Mouse (Mus musculus) neural tube, embryonic 14.5 days (tissue): ENCODE results near the gene Gm14214. TPM values are rescaled to one million over a fixed set of nuclear protein-coding genes. Genes with fewer than 3 reads are reported as not detected.

Source experiments
- ATAC-seq: fragments of 200-750 bp; cut with Nextera tagmentation; 2 replicates; pipeline ENCODE4 v1.8.0; 2017; ENCODE audit warnings: low read depth, mild to moderate bottlenecking, moderate TSS enrichment, moderate library complexity
- H3K27ac ChIP-seq: fragments of 300-500 bp; sonication (generic); 2 replicates; pipeline ENCODE4 v1.5.1; 2014; ENCODE audit warnings: low read depth, mild to moderate bottlenecking, control low read depth, low read length, moderate library complexity, mixed read lengths
- H3K27me3 ChIP-seq: fragments of 300-500 bp; sonication (generic); 2 replicates; pipeline ENCODE4 v1.6.1; 2014; ENCODE audit warnings: low read length; ENCODE audit not compliant: control insufficient read depth, insufficient read depth
- H3K36me3 ChIP-seq: fragments of 300-500 bp; sonication (generic); 2 replicates; pipeline ENCODE4 v1.6.1; 2014; ENCODE audit warnings: low read length, mixed read lengths; ENCODE audit not compliant: control insufficient read depth, insufficient read depth
- H3K4me1 ChIP-seq: fragments of 300-500 bp; sonication (generic); 2 replicates; pipeline ENCODE4 v1.6.1; 2014; ENCODE audit warnings: low read length; ENCODE audit not compliant: control insufficient read depth, insufficient read depth
- H3K4me2 ChIP-seq: fragments of 300-500 bp; sonication (generic); 2 replicates; pipeline ENCODE4 v1.6.1; 2014; ENCODE audit warnings: mild to moderate bottlenecking, low read depth, low read length, control low read depth
- H3K4me3 ChIP-seq: fragments of 300-500 bp; sonication (generic); 2 replicates; pipeline ENCODE4 v1.5.1; 2014; ENCODE audit warnings: low read depth, low read length, control low read depth, mixed read lengths
- H3K9ac ChIP-seq: fragments of 300-500 bp; sonication (generic); replicated peaks from 2 replicates; pipeline ENCODE4 v1.6.1; 2014; ENCODE audit warnings: low read depth, mild to moderate bottlenecking, control low read depth, low read length, mixed read lengths
- H3K9me3 ChIP-seq: fragments of 300-500 bp; sonication (generic); 2 replicates; pipeline ENCODE4 v1.6.1; 2016; ENCODE audit warnings: low read length; ENCODE audit not compliant: control insufficient read depth
- WGBS: fragments of 180-500 bp; shearing (Covaris S2); extraction: QIAGEN DNeasy Blood & Tissue Kit; methylation state at CpG from one replicate; pipeline ENCODE4 v1.1.7; 2014; 5-methylcytosine and 5-hydroxymethylcytosine counted together
- polyA plus RNA-seq: library from polyadenylated mRNA; unstranded; fragments of >200 nt; fragmentation: Nextera tagmentation; extraction: Ambion mirVana; gene quantifications from 2 replicates; pipeline ENCODE4 v1.2.1, GENCODE M21; 2014

Gm14214 gene
- polyA plus RNA-seq, 1 experiment from 2014 or later, result not detected

- no peaks in the 10 kb centered on the region for H3K9me3 ChIP-seq
- H3K27me3 ChIP-seq, result no peaks in the 10 kb centered on the region
- no peaks in the 10 kb centered on the region for H3K36me3 ChIP-seq
- WGBS, result 76% methylated on average over 3 of the region's 3 CpGs
- no peaks in the 10 kb centered on the region for H3K4me1 ChIP-seq
- no peak overlapping the region for H3K4me3 ChIP-seq
- H3K4me2 ChIP-seq, result no peak overlapping the region
- no peak for ATAC-seq
- H3K9ac ChIP-seq, result no peak overlapping the region
- H3K27ac ChIP-seq, result no peak overlapping the region
Observed at GRCm38 (mm10) chr2:154763226-154763625, 6.6 kb downstream of the Gm14214 start.

- Histone ChIP-seq H3K36me3 (no peaks in the 10 kb centered on the region), H3K27me3 (no peaks in the 10 kb centered on the region), H3K9ac (no peak overlapping the region), H3K27ac (no peak overlapping the region), H3K4me1 (no peaks in the 10 kb centered on the region), H3K9me3 (no peaks in the 10 kb centered on the region), H3K4me3 (no peak overlapping the region), H3K4me2 (no peak overlapping the region)
- WGBS, result 87% methylated on average over 1 of the region's 1 CpGs
- no peak for ATAC-seq
Observed at GRCm38 (mm10) chr2:154758454-154758853, 11.4 kb downstream of the Gm14214 start.

GRCm38 (mm10) chr2:154757691-154758090 lies 12.1 kb downstream of the Gm14214 start:
- Histone ChIP-seq H3K4me3 (no peak overlapping the region), H3K4me2 (no peak overlapping the region), H3K36me3 (no peaks in the 10 kb centered on the region), H3K9ac (no peak overlapping the region), H3K27ac (no peak overlapping the region), H3K4me1 (no peaks in the 10 kb centered on the region), H3K27me3 (no peaks in the 10 kb centered on the region), H3K9me3 (no peaks in the 10 kb centered on the region)
- 52% methylated on average over 5 of the region's 5 CpGs for WGBS
- no peak for ATAC-seq

- no peak overlapping the region for H3K27ac ChIP-seq
- 66% methylated on average over 6 of the region's 6 CpGs for WGBS
- no peak overlapping the region for H3K9ac ChIP-seq
Observed at GRCm38 (mm10) chr2:154755791-154756190, 14.0 kb downstream of the Gm14214 start.

GRCm38 (mm10) chr2:154754068-154754560 lies 15.7 kb downstream of the Gm14214 start:
- no peaks in the 10 kb centered on the region for H3K9me3 ChIP-seq
- no peak overlapping the region for H3K4me2 ChIP-seq
- no peak overlapping the region for H3K9ac ChIP-seq
- no peak for ATAC-seq
- no peak overlapping the region for H3K4me3 ChIP-seq
- WGBS, result 91% methylated on average over 2 of the region's 2 CpGs
- peaks cover 11% of the 10 kb centered on the region for H3K4me1 ChIP-seq
- no peaks in the 10 kb centered on the region for H3K36me3 ChIP-seq
- H3K27ac ChIP-seq, result no peak overlapping the region
- H3K27me3 ChIP-seq, result no peaks in the 10 kb centered on the region

More at GRCm38 (mm10) chr2:154755791-154756190, 14.0 kb downstream of the Gm14214 start:
- ATAC-seq, result no peak
- H3K4me2 ChIP-seq, result no peak overlapping the region
- H3K27me3 ChIP-seq, result no peaks in the 10 kb centered on the region
- H3K4me3 ChIP-seq, result no peak overlapping the region
- no peaks in the 10 kb centered on the region for H3K9me3 ChIP-seq
- H3K36me3 ChIP-seq, result no peaks in the 10 kb centered on the region
- H3K4me1 ChIP-seq, result no peaks in the 10 kb centered on the region

GRCm38 (mm10) chr2:154751924-154752323 lies 17.9 kb downstream of the Gm14214 start:
- H3K4me2 ChIP-seq, result no peak overlapping the region
- H3K36me3 ChIP-seq, result no peaks in the 10 kb centered on the region
- no peak overlapping the region for H3K9ac ChIP-seq
- no peaks in the 10 kb centered on the region for H3K27me3 ChIP-seq
- H3K9me3 ChIP-seq, result no peaks in the 10 kb centered on the region
- H3K4me3 ChIP-seq, result no peak overlapping the region
- 49% methylated on average over 8 of the region's 8 CpGs for WGBS
- H3K4me1 ChIP-seq, result peaks cover 15% of the 10 kb centered on the region
- no peak overlapping the region for H3K27ac ChIP-seq
- no peak for ATAC-seq

- peak overlapping the region; percentile 21; the same call in 1 of the 2 replicates for H3K9ac ChIP-seq
- H3K27ac ChIP-seq, result peak overlapping the region; percentile 62
- ATAC-seq, result peak; percentile 87
- H3K27me3 ChIP-seq, result no peaks in the 10 kb centered on the region
- no peak overlapping the region for H3K4me3 ChIP-seq
- WGBS, result 34% methylated on average over 23 of the region's 23 CpGs
- H3K9me3 ChIP-seq, result no peaks in the 10 kb centered on the region
- H3K4me2 ChIP-seq, result peak overlapping the region; percentile 11; the same call in 1 of the 2 replicates
- H3K36me3 ChIP-seq, result no peaks in the 10 kb centered on the region
- H3K4me1 ChIP-seq, result peaks cover 15% of the 10 kb centered on the region
Observed at GRCm38 (mm10) chr2:154749046-154750036, 20.5 kb downstream of the Gm14214 start.

GRCm38 (mm10) chr2:154748383-154748782 lies 21.4 kb downstream of the Gm14214 start:
- Histone ChIP-seq H3K27ac (peak overlapping the region; percentile 62; the same call in 1 of the 2 replicates), H3K4me2 (no peak overlapping the region), H3K36me3 (no peaks in the 10 kb centered on the region), H3K4me1 (peaks cover 15% of the 10 kb centered on the region), H3K9ac (no peak overlapping the region), H3K9me3 (no peaks in the 10 kb centered on the region), H3K27me3 (no peaks in the 10 kb centered on the region), H3K4me3 (no peak overlapping the region)
- no peak for ATAC-seq
- 87% methylated on average over 2 of the region's 2 CpGs for WGBS

GRCm38 (mm10) chr2:154743915-154744314 lies 25.9 kb downstream of the Gm14214 start:
- no peaks in the 10 kb centered on the region for H3K36me3 ChIP-seq
- H3K4me3 ChIP-seq, result no peak overlapping the region
- 74% methylated on average over 4 of the region's 4 CpGs for WGBS
- no peaks in the 10 kb centered on the region; the same call in 1 of the 2 replicates for H3K9me3 ChIP-seq
- ATAC-seq, result no peak
- no peak overlapping the region for H3K9ac ChIP-seq
- peaks cover 2% of the 10 kb centered on the region; the same call in 1 of the 2 replicates for H3K4me1 ChIP-seq
- no peak overlapping the region for H3K4me2 ChIP-seq
- no peak overlapping the region for H3K27ac ChIP-seq
- H3K27me3 ChIP-seq, result no peaks in the 10 kb centered on the region
